Mouse (Mus musculus) ES-Bruce4 (cell line): ENCODE results near the gene Greb1. TPM values are rescaled to one million over a fixed set of nuclear protein-coding genes. Genes with fewer than 3 reads are reported as not detected.

Experiments used
- H3K27ac ChIP-seq: 2 replicates; pipeline ENCODE4 v1.5.1; 2012; ENCODE audit warnings: low read length, inconsistent platforms; ENCODE audit not compliant: insufficient read depth
- H3K27me3 ChIP-seq: 2 replicates; pipeline ENCODE4 v1.6.1; 2012; ENCODE audit warnings: mild to moderate bottlenecking, low read length, inconsistent platforms; ENCODE audit not compliant: control insufficient read depth, poor library complexity, insufficient read depth, severe bottlenecking
- H3K36me3 ChIP-seq: 2 replicates; pipeline ENCODE4 v1.6.1; 2012; ENCODE audit warnings: inconsistent platforms, mild to moderate bottlenecking, low read length, moderate library complexity; ENCODE audit not compliant: control insufficient read depth, poor library complexity, insufficient read depth, severe bottlenecking
- H3K4me1 ChIP-seq: one replicate; pipeline ENCODE4 v1.8.1; 2011; ENCODE audit warnings: low read length; ENCODE audit not compliant: control insufficient read depth, insufficient read depth
- H3K4me3 ChIP-seq: 2 replicates; pipeline ENCODE4 v1.5.1; 2011; ENCODE audit warnings: low read depth, mild to moderate bottlenecking, low read length
- H3K9ac ChIP-seq: 2 replicates; pipeline ENCODE4 v1.6.1; 2012; ENCODE audit warnings: low read depth, mild to moderate bottlenecking, inconsistent platforms; ENCODE audit not compliant: poor library complexity, severe bottlenecking
- H3K9me3 ChIP-seq: replicated peaks from 2 replicates; pipeline ENCODE4 v1.6.1; 2012; ENCODE audit warnings: mild to moderate bottlenecking, low read length, inconsistent platforms; ENCODE audit not compliant: control insufficient read depth, poor library complexity, insufficient read depth, severe bottlenecking
- CTCF ChIP-seq: IDR thresholded peaks from one replicate; pipeline ENCODE4 v1.8.1; 2011; ENCODE audit warnings: low read depth, low read length
- EP300 ChIP-seq: IDR thresholded peaks from 2 replicates; pipeline ENCODE4 v1.6.1; 2011; ENCODE audit warnings: low read depth, low read length; ENCODE audit not compliant: insufficient read depth
- POLR2A ChIP-seq: IDR thresholded peaks from one replicate; pipeline ENCODE4 v1.8.1; 2011; ENCODE audit warnings: low read length; ENCODE audit not compliant: insufficient read depth
- polyA plus RNA-seq: library from polyadenylated mRNA; stranded (reverse); fragments of >200 nt; gene quantifications from 2 replicates; pipeline ENCODE4 v1.2.4, GENCODE M21; 2011; ENCODE audit warnings: low read depth; ENCODE audit not compliant: missing spikeins, insufficient read depth, insufficient read length

Greb1 gene
- polyA plus RNA-seq, 1 experiment: 10.2 TPM

- H3K27me3 ChIP-seq: no peaks in the 10 kb centered on the region
- no peaks in the 10 kb centered on the region for H3K4me1 ChIP-seq
- TF ChIP-seq EP300 (no peak), POLR2A (no peak), CTCF (no peak)
- H3K27ac ChIP-seq: no peak overlapping the region
- H3K9ac ChIP-seq: no peak overlapping the region
- no peaks in the 10 kb centered on the region for H3K36me3 ChIP-seq
- H3K9me3 ChIP-seq: no peaks in the 10 kb centered on the region
- H3K4me3 ChIP-seq: no peak overlapping the region
Measured at GRCm38 (mm10) chr12:16694783-16695182, 105.9 kb downstream of the Greb1 start.

- no peak overlapping the region for H3K9ac ChIP-seq
- TF ChIP-seq EP300 (no peak), CTCF (no peak), POLR2A (no peak)
- H3K4me3 ChIP-seq: no peak overlapping the region
- no peaks in the 10 kb centered on the region for H3K4me1 ChIP-seq
- no peaks in the 10 kb centered on the region for H3K36me3 ChIP-seq
- no peaks in the 10 kb centered on the region for H3K27me3 ChIP-seq
- no peak overlapping the region for H3K27ac ChIP-seq
- no peaks in the 10 kb centered on the region for H3K9me3 ChIP-seq
Measured at GRCm38 (mm10) chr12:16690631-16691030, 110.1 kb downstream of the Greb1 start.

- H3K4me1 ChIP-seq: peaks cover 8% of the 10 kb centered on the region
- H3K4me3 ChIP-seq: no peak overlapping the region
- TF ChIP-seq CTCF: no peak
- TF ChIP-seq POLR2A: no peak
- no peak for TF ChIP-seq EP300
- H3K36me3 ChIP-seq: no peaks in the 10 kb centered on the region
- no peak overlapping the region for H3K27ac ChIP-seq
- no peaks in the 10 kb centered on the region for H3K9me3 ChIP-seq
- no peaks in the 10 kb centered on the region for H3K27me3 ChIP-seq
- no peak overlapping the region for H3K9ac ChIP-seq
Measured at GRCm38 (mm10) chr12:16672246-16672645, 128.4 kb downstream of the Greb1 start.

GRCm38 (mm10) chr12:16669176-16669575 is 131.5 kb downstream of the Greb1 start:
- Histone ChIP-seq H3K9ac (no peak overlapping the region), H3K27ac (no peak overlapping the region), H3K36me3 (no peaks in the 10 kb centered on the region), H3K4me1 (peaks cover 11% of the 10 kb centered on the region), H3K27me3 (no peaks in the 10 kb centered on the region), H3K4me3 (no peak overlapping the region), H3K9me3 (no peaks in the 10 kb centered on the region)
- no peak for TF ChIP-seq POLR2A
- TF ChIP-seq CTCF: no peak
- TF ChIP-seq EP300: no peak

- H3K36me3 ChIP-seq: no peaks in the 10 kb centered on the region
- TF ChIP-seq POLR2A: no peak
- TF ChIP-seq EP300: no peak
- no peak overlapping the region for H3K4me3 ChIP-seq
- no peak overlapping the region for H3K9ac ChIP-seq
- H3K4me1 ChIP-seq: peaks cover 7% of the 10 kb centered on the region
- H3K27ac ChIP-seq: no peak overlapping the region
- no peaks in the 10 kb centered on the region for H3K27me3 ChIP-seq
- H3K9me3 ChIP-seq: no peaks in the 10 kb centered on the region
Measured at GRCm38 (mm10) chr12:16665022-16665421, 135.7 kb downstream of the Greb1 start.

GRCm38 (mm10) chr12:16662955-16663585 is 137.6 kb downstream of the Greb1 start:
- Histone ChIP-seq H3K27me3 (no peaks in the 10 kb centered on the region), H3K36me3 (no peaks in the 10 kb centered on the region), H3K27ac (no peak overlapping the region), H3K9ac (no peak overlapping the region), H3K9me3 (no peaks in the 10 kb centered on the region), H3K4me3 (no peak overlapping the region), H3K4me1 (peaks cover 3% of the 10 kb centered on the region)
- TF ChIP-seq CTCF (no peak), POLR2A (no peak), EP300 (no peak)
